Mouse (Mus musculus): ENCODE results near the gene Snca. TPM values are rescaled to one million over a fixed set of nuclear protein-coding genes. Genes with fewer than 3 reads are reported as not detected.

Snca gene
- polyA plus RNA-seq (2012), result 66.5 and 68.8 TPM in 2 replicates

DNA sequence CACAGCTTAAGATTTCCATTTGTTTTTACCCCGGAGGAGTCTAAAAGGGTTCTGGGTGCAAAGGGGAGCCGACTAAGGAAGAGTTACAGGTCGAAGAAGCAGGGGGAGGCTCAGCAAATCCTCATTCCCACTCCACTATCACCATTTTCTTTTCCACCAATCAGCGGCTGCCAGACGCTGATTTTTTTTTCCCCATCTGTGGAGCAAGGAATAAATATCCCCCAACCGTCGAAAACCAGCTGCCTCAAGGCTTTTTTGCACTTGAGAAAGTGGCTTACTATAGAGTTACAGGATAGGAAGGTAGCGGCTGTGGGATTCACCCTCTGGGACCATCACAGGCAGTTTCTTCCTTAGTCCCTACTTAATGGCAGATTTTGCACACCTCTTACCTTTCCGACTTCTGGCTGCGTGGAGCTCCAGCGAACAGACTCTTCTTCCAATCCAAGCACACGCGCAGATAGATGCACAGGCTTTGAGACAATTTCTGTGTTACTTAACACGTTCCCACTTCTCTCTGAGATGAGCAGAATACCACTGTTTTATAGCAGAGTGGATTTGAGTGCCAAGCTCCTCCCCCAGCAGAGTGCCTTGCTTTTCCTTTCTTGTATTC is at the start of gene Snca:
Snca (minus strand) TSS at position 574 of the 610 bp plus-strand sequence.
- Histone ChIP-seq H3K9me3 (ENCODE audit: control insufficient read depth, low read length) (no peaks in the 10 kb centered on the region), H3K4me3 (replicated peaks) (peak within 1 kb of the TSS; percentile 79), H3K36me3 (ENCODE audit: control insufficient read depth) (peaks cover 34% of the 10 kb centered on the region), H3K4me1 (ENCODE audit: control insufficient read depth) (peaks cover 43% of the 10 kb centered on the region), H3K27me3 (ENCODE audit: control insufficient read depth) (peaks cover 47% of the 10 kb centered on the region)
- TF ChIP-seq TAL1 (IDR thresholded peaks at IDR 0.05; ENCODE audit: low read length), result no peak

DNA sequence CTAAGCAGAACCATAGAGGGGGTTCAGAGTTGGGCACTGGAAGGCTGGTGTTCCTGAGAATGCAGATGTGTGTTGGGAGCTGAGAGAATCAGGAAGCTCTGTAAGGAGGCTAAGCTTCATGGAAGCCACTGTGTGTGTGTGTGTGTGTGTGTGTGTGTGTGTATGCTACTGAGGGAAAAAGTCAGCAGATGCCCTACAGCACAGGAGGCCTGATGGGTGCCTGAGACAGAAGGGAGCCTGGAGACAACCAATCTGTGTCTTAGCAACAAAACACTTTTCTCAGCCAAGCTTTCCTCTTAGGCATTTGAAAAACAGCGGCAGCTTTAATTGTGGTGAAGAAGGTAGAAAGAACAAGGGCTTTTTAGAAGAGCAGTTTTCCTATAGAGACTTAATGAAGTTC is 40.5 kb upstream of the Snca start:
- H3K9me3 ChIP-seq (ENCODE audit: control insufficient read depth, low read length), result no peaks in the 10 kb centered on the region
- H3K4me3 ChIP-seq (replicated peaks), result no peak overlapping the region
- no peaks in the 10 kb centered on the region for H3K36me3 ChIP-seq (ENCODE audit: control insufficient read depth)
- TF ChIP-seq TAL1 (IDR thresholded peaks at IDR 0.05; ENCODE audit: low read length), result no peak
- H3K4me1 ChIP-seq (ENCODE audit: control insufficient read depth), result no peaks in the 10 kb centered on the region
- H3K27me3 ChIP-seq (ENCODE audit: control insufficient read depth), result 0 out of 2 replicates have a peak, but pooled peaks cover 2% of the 10 kb centered on the region

- Histone ChIP-seq H3K4me3 (replicated peaks) (no peak overlapping the region), H3K36me3 (ENCODE audit: control insufficient read depth) (no peaks in the 10 kb centered on the region), H3K4me1 (ENCODE audit: control insufficient read depth) (peaks cover 16% of the 10 kb centered on the region), H3K27me3 (ENCODE audit: control insufficient read depth) (peaks cover 12% of the 10 kb centered on the region), H3K9me3 (ENCODE audit: control insufficient read depth, low read length) (no peaks in the 10 kb centered on the region)
- TF ChIP-seq GATA1 (IDR thresholded peaks at IDR 0.05; ENCODE audit: low read length) (no peak), TAL1 (IDR thresholded peaks at IDR 0.05; ENCODE audit: low read length) (no peak)
These were observed 26.9 kb upstream of the Snca start for GRCm38 (mm10) chr6:60856599-60856998.

- H3K27me3 ChIP-seq (ENCODE audit: control insufficient read depth), result peaks cover 6% of the 10 kb centered on the region
- TF ChIP-seq TAL1 (IDR thresholded peaks at IDR 0.05; ENCODE audit: low read length), result no peak
- no peak for TF ChIP-seq GATA1 (IDR thresholded peaks at IDR 0.05; ENCODE audit: low read length)
- no peaks in the 10 kb centered on the region for H3K36me3 ChIP-seq (ENCODE audit: control insufficient read depth)
- no peaks in the 10 kb centered on the region for H3K9me3 ChIP-seq (ENCODE audit: control insufficient read depth, low read length)
- H3K4me1 ChIP-seq (ENCODE audit: control insufficient read depth), result peaks cover 32% of the 10 kb centered on the region
- no peak overlapping the region for H3K4me3 ChIP-seq (replicated peaks)
These were observed 22.0 kb upstream of the Snca start for GRCm38 (mm10) chr6:60851690-60852089.

- H3K4me1 ChIP-seq (ENCODE audit: control insufficient read depth), result peaks cover 50% of the 10 kb centered on the region
- H3K4me3 ChIP-seq (replicated peaks), result peak overlapping the region; percentile 79
- peaks cover 42% of the 10 kb centered on the region for H3K36me3 ChIP-seq (ENCODE audit: control insufficient read depth)
- peaks cover 40% of the 10 kb centered on the region for H3K27me3 ChIP-seq (ENCODE audit: control insufficient read depth)
- TF ChIP-seq TAL1 (IDR thresholded peaks at IDR 0.05; ENCODE audit: low read length), result no peak
- TF ChIP-seq GATA1 (IDR thresholded peaks at IDR 0.05; ENCODE audit: low read length), result no peak
- H3K9me3 ChIP-seq (ENCODE audit: control insufficient read depth, low read length), result no peaks in the 10 kb centered on the region
These were observed 1.0 kb downstream of the Snca start for GRCm38 (mm10) chr6:60828429-60829264.

DNA sequence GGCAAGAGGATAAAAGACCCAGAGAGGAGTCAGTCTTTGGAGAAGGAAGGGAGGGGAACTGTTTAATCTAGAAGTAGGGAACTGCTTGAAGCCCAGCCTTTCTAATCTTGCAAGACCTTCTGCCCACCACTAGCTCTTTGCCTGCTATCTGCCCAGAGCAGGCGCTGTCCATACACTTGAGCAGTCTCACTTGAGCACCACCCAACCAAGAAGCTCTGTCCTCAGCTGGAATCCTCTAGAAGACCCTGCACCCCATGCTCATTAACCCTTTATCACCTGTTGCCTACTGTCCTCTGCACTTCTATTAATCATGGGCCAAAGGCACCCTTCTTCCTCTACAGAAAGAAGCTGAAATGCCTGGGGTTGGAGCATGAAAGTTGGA is 1.6 kb downstream of the Snca start:
- H3K27me3 ChIP-seq (ENCODE audit: control insufficient read depth), result peaks cover 34% of the 10 kb centered on the region
- peak overlapping the region; percentile 79 for H3K4me3 ChIP-seq (replicated peaks)
- H3K9me3 ChIP-seq (ENCODE audit: control insufficient read depth, low read length), result no peaks in the 10 kb centered on the region
- peaks cover 56% of the 10 kb centered on the region for H3K4me1 ChIP-seq (ENCODE audit: control insufficient read depth)
- TF ChIP-seq TAL1 (IDR thresholded peaks at IDR 0.05; ENCODE audit: low read length), result peak; percentile 100
- peak; percentile 98 for TF ChIP-seq GATA1 (IDR thresholded peaks at IDR 0.05; ENCODE audit: low read length)
- H3K36me3 ChIP-seq (ENCODE audit: control insufficient read depth), result peaks cover 48% of the 10 kb centered on the region

GRCm38 (mm10) chr6:60827290-60827689 is 2.4 kb downstream of the Snca start:
- Histone ChIP-seq H3K27me3 (ENCODE audit: control insufficient read depth) (peaks cover 26% of the 10 kb centered on the region), H3K9me3 (ENCODE audit: control insufficient read depth, low read length) (no peaks in the 10 kb centered on the region), H3K36me3 (ENCODE audit: control insufficient read depth) (peaks cover 55% of the 10 kb centered on the region), H3K4me3 (replicated peaks) (peak overlapping the region; percentile 79), H3K4me1 (ENCODE audit: control insufficient read depth) (peaks cover 62% of the 10 kb centered on the region)
- TF ChIP-seq TAL1 (IDR thresholded peaks at IDR 0.05; ENCODE audit: low read length) (no peak), GATA1 (IDR thresholded peaks at IDR 0.05; ENCODE audit: low read length) (no peak)

DNA sequence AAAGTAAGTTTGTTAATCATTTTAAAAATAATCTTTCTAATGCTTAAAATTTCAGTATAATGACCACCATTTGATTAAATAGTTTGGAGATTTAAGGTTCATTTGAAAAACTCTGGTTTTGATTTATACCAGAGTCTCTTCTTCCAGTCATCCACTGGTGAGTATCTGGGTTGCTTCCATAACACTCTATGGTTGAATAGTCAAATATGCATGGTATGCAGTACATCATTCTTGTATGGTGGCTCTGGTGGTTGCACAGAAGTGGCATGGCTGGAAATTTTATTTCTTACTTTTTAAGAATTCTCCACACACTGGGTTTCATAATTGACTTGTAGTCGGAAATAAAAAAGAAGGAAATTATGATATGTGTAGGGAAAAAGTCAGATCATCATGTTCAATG is 10.4 kb downstream of the Snca start:
- TF ChIP-seq TAL1 (IDR thresholded peaks at IDR 0.05; ENCODE audit: low read length) (no peak), GATA1 (IDR thresholded peaks at IDR 0.05; ENCODE audit: low read length) (no peak)
- Histone ChIP-seq H3K36me3 (ENCODE audit: control insufficient read depth) (peaks cover 100% of the 10 kb centered on the region), H3K4me3 (replicated peaks) (no peak overlapping the region), H3K9me3 (ENCODE audit: control insufficient read depth, low read length) (no peaks in the 10 kb centered on the region), H3K4me1 (ENCODE audit: control insufficient read depth) (peaks cover 49% of the 10 kb centered on the region), H3K27me3 (ENCODE audit: control insufficient read depth) (no peaks in the 10 kb centered on the region)

DNA sequence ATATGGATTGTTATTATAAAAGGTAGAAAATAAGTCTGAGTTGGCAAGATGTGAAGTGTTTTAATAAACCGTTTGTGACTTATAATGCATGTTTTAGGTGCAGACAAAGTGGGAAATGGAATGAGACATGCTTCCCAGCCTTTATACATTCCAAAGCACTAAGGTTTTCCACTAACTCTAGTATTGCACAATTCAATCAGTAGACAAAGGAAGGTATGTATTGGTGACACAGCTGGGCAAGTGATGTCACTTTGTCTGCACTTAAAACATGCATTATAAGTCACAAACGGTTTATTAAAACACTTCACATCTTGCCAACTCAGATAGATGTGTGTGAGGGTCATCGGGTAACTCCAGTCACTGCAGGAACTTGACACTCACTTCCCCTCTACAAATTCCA is 16.1 kb downstream of the Snca start:
- Histone ChIP-seq H3K9me3 (ENCODE audit: control insufficient read depth, low read length) (no peaks in the 10 kb centered on the region), H3K27me3 (ENCODE audit: control insufficient read depth) (no peaks in the 10 kb centered on the region), H3K4me3 (replicated peaks) (no peak overlapping the region), H3K36me3 (ENCODE audit: control insufficient read depth) (peaks cover 99% of the 10 kb centered on the region), H3K4me1 (ENCODE audit: control insufficient read depth) (peaks cover 13% of the 10 kb centered on the region)
- TF ChIP-seq GATA1 (IDR thresholded peaks at IDR 0.05; ENCODE audit: low read length) (no peak), TAL1 (IDR thresholded peaks at IDR 0.05; ENCODE audit: low read length) (no peak)
